Mouse (Mus musculus) CH12.LX (cell line): Measurements from ENCODE around the gene Bscl2.

Experiments
- CTCF ChIP-seq, 2 experiments: IDR thresholded peaks in 1 of 2; conservative IDR thresholded peaks in 1 of 2; 2 replicates each; pipeline ENCODE4 v1.5.1; 2011 to 2012; ENCODE audit warnings: low read depth in 2 of 2, low read length in 2 of 2, improper control_type of control experiment in 1 of 2, inconsistent platforms in 1 of 2, mild to moderate bottlenecking in 1 of 2, moderate library complexity in 1 of 2
- E2F4 ChIP-seq: IDR thresholded peaks from 2 replicates; pipeline ENCODE4 v1.6.1; 2011; ENCODE audit warnings: low read depth, low read length, improper control_type of control experiment; ENCODE audit not compliant: insufficient replicate concordance
- ELF1 ChIP-seq: IDR thresholded peaks from 2 replicates; pipeline ENCODE4 v1.6.1; 2014; ENCODE audit warnings: low read depth, mild to moderate bottlenecking, inconsistent platforms, low read length, improper control_type of control experiment
- EP300 ChIP-seq: IDR thresholded peaks from 2 replicates; pipeline ENCODE4 v1.6.1; 2011; ENCODE audit warnings: low read length, improper control_type of control experiment
- IRF4 ChIP-seq: IDR thresholded peaks from 2 replicates; pipeline ENCODE4 v1.6.1; 2014; ENCODE audit warnings: low read depth, mild to moderate bottlenecking, inconsistent platforms, low read length, improper control_type of control experiment
- KAT2A ChIP-seq: IDR thresholded peaks from 2 replicates; pipeline ENCODE4 v1.6.1; 2012; ENCODE audit warnings: low read length, improper control_type of control experiment, inconsistent platforms; ENCODE audit not compliant: insufficient replicate concordance
- SMC3 ChIP-seq: IDR thresholded peaks from 2 replicates; pipeline ENCODE4 v1.6.1; 2011; ENCODE audit warnings: low read depth, low read length, improper control_type of control experiment
- USF2 ChIP-seq: conservative IDR thresholded peaks from 2 replicates; pipeline ENCODE4 v1.6.1; 2011; ENCODE audit warnings: low read depth, low read length, improper control_type of control experiment
- ZC3H11A ChIP-seq: IDR thresholded peaks from 2 replicates; pipeline ENCODE4 v1.6.1; 2012; ENCODE audit warnings: low read depth, mild to moderate bottlenecking, inconsistent platforms, low read length, improper control_type of control experiment
- ZKSCAN1 ChIP-seq: IDR thresholded peaks from 2 replicates; pipeline ENCODE4 v1.6.1; 2012; ENCODE audit warnings: low read depth, inconsistent platforms, low read length, improper control_type of control experiment, borderline replicate concordance
- ZMIZ1 ChIP-seq: IDR thresholded peaks from 2 replicates; pipeline ENCODE4 v1.6.1; 2012; ENCODE audit warnings: low read depth, mild to moderate bottlenecking, inconsistent platforms, low read length, improper control_type of control experiment

- TF ChIP-seq CTCF (conservative IDR thresholded peaks at IDR 0.05 in 1 of 2, IDR thresholded peaks at IDR 0.05 in 1 of 2; ENCODE audit: low read depth in 2 of 2, low read length in 2 of 2) = no peak
- no peak for TF ChIP-seq EP300
- no peak for TF ChIP-seq USF2
- peak; percentile 52; the same call in 1 of the 2 replicates for TF ChIP-seq ZMIZ1
- peak; percentile 77 for TF ChIP-seq ELF1
- TF ChIP-seq ZC3H11A = no peak
- peak; percentile 84 for TF ChIP-seq IRF4
- no peak for TF ChIP-seq SMC3
- peak; percentile 77; the same call in 1 of the 2 replicates for TF ChIP-seq KAT2A
- no peak for TF ChIP-seq ZKSCAN1
- TF ChIP-seq E2F4 = no peak; the same call in 1 of the 2 replicates
Observed at GRCm38 (mm10) chr19:8892829-8893766, 55.8 kb downstream of the Bscl2 start, which contains the start of gene Ints5.
